Mouse (Mus musculus): Measurements from ENCODE around the gene Ndufa3. TPM values are rescaled to one million over a fixed set of nuclear protein-coding genes. Genes with fewer than 3 reads are reported as not detected.

Ndufa3 gene
- 587 and 742 TPM in 2 replicates for polyA plus RNA-seq (2015; fragmentation: Nextera tagmentation; extraction: Ambion mirVana)

DNA sequence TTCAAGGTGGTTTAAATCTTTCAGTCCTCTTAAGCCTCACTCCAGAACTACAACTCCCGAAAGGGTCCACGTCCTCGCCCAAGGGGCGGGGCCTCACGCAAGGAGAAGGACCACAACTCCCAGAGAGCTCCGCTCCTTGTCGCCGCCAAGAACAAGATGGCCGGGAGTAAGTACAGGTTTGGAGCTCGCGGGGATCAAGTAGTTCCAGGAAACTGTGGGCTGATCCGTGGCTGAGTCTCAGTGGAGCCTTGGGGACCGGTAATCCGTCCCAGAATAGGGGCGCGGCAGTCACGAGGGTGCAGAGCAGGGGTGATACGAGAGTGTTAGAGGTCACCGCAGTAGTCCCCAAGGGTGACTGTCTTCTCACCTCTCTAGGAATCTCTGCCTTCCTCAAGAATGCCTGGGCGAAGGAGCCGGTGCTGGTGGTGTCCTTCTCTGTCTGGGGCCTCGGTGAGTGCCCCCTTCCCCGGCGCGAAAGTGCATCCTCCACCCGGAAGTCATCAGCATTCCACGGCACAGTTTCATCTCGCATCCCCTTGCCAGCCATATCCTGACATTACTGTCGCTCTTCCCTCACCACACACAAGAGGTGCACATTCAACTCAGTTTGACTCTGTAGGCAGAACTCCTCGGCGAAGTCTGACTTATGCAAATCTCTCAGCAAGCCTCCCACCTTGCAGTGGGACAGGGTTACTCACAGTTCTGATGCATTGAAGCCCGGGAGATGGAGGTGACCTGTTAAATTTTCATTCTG is at the start of gene Ndufa3:
Ndufa3 (plus strand) TSS at position 132 of the 754 bp plus-strand sequence.

GRCm38 (mm10) chr7:3616057-3616388 is 1.1 kb upstream of the Ndufa3 start, which contains the start of gene Oscar:
Gene Oscar, minus strand, starts transcription at chr7:3616157.

DNA sequence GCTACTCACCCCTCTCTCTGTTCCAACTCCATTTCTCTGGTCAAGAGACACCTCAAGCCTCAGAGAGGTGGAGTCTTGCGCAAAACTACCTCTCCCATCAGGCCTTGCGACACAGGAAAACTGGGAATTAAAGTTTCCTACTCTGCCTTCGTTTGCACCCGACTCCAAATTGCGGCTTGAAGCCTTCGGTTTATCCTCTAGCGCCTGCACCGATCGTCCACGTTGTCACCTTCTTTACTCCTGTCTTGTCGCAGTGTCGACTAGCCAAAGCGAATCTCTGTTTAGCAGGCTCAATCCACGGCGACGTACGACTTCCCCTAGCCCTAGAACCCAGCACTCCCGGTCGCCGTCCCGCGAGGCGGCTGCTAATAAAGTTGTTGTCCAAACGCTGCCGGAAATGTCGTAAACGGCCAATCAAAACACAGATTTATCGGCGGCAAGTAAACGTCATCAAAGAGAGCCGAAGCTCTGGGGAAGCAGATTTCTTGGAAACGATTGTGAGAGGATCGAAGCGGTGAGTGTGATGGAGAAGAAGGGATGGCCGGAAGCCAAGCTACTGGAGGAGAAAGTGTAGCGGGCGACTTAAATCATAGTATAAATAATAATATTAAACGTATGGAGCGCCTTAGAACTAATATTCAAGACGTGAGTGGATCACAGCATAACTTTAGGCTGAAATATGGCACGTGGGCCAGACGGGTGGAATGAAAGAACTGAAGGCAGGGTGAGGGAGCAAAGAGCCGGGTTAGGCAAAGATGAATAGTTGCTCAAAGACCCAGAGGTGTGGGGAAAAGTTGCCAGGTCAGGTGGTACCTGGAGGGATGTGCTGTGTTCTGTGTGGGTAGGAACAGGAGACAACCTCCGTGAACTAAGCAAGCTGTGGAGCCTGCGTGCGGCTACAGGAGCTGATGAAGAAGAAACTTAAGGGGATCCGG is 12.6 kb downstream of the Ndufa3 start, which contains the start of the genes Tfpt and Prpf31:
Tfpt (minus strand) TSS at position 387 of the 935 bp plus-strand sequence.
Prpf31 (plus strand) TSS at position 443 of the 935 bp plus-strand sequence.

GRCm38 (mm10) chr7:3644672-3645487 is 27.7 kb downstream of the Ndufa3 start, which contains the start of gene Cnot3:
Gene Cnot3, plus strand, starts transcription at chr7:3645268.

DNA sequence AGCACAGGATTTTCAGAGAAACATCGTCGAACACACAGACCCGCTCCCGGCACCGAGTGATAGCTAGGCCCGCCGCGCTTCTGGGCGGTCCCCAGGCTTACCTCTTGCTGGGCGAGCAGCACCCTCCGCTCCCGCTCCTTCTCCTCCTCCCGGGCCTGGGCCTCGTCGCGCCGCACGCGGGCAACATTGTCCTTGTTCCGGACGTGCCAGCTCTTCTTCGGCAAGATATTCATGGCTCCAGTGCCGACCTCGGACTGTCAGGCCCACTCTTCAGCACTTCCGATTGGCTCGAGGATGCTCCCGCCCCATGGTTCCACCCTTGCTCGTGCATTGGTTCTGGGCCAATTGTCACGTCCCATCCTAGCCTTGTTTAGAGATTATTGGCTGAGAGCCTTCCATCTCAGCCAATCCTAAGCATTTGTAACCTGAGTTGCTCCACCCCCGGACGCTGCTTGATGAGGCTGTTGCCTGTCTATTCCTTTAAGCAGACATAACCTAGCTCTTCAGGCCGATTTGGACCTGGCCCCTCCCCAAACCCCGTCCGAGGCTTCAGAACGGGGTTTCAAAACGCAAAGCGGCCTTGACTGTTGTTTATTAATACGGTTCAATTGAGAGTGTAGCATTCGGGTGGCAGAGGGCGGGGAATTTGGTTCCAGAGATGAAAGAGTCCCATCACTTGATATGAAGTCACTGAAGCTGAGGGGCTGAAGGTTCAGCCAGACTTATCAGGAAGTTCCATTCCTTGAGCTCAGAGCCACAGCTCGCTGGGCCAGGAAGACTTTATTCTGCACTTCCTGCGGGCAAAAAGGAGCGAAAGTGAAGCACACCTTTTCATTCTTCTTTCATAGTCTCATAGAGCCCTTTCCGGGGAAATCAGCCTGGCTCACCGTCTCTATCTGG is 48.3 kb downstream of the Ndufa3 start, which contains the start of gene Leng1:
Leng1 (minus strand) TSS at position 626 of the 900 bp plus-strand sequence.

Small RNAs within 50 kb of the gene (microRNA-seq; reads per million reads assigned to microRNA genes)
- 0 reads per million in 2 experiments for gene Gm25100
- gene Mir3572 = 1.1 to 1.2 reads per million in 2 experiments

Other genes starting within 250 kb of the Ndufa3 start
- 0.27 TPM in 1 of 2 replicates, not detected in the other for gene Cacng8, start 226.7 kb upstream of the Ndufa3 start, polyA plus RNA-seq (2015; fragmentation: Nextera tagmentation; extraction: Ambion mirVana)
- 97.3 and 101 TPM in 2 replicates for gene Cacng6, start 193.2 kb upstream of the Ndufa3 start, polyA plus RNA-seq (2015; fragmentation: Nextera tagmentation; extraction: Ambion mirVana)
- 0.30 and 0.50 TPM in 2 replicates for gene Tarm1, start 114.7 kb upstream of the Ndufa3 start, polyA plus RNA-seq (2015; fragmentation: Nextera tagmentation; extraction: Ambion mirVana)
- gene Oscar, start 1.2 kb upstream of the Ndufa3 start, polyA plus RNA-seq (2015; fragmentation: Nextera tagmentation; extraction: Ambion mirVana) = 0.11 and 0.63 TPM in 2 replicates
- 17.1 and 22.7 TPM in 2 replicates for gene Tfpt, start 12.6 kb downstream of the Ndufa3 start, polyA plus RNA-seq (2015; fragmentation: Nextera tagmentation; extraction: Ambion mirVana)
- 32.9 and 39.9 TPM in 2 replicates for gene Prpf31, start 12.6 kb downstream of the Ndufa3 start, polyA plus RNA-seq (2015; fragmentation: Nextera tagmentation; extraction: Ambion mirVana)
- 19.8 and 23.6 TPM in 2 replicates for gene Cnot3, start 27.9 kb downstream of the Ndufa3 start, polyA plus RNA-seq (2015; fragmentation: Nextera tagmentation; extraction: Ambion mirVana)
- 21.7 and 23.7 TPM in 2 replicates for gene Leng1, start 48.5 kb downstream of the Ndufa3 start, polyA plus RNA-seq (2015; fragmentation: Nextera tagmentation; extraction: Ambion mirVana)
- 1.9 and 2.5 TPM in 2 replicates for gene Tmc4, start 60.2 kb downstream of the Ndufa3 start, polyA plus RNA-seq (2015; fragmentation: Nextera tagmentation; extraction: Ambion mirVana)
- gene Tsen34, start 75.5 kb downstream of the Ndufa3 start, polyA plus RNA-seq (2015; fragmentation: Nextera tagmentation; extraction: Ambion mirVana) = 117 and 137 TPM in 2 replicates
- gene Mboat7, start 76.2 kb downstream of the Ndufa3 start, polyA plus RNA-seq (2015; fragmentation: Nextera tagmentation; extraction: Ambion mirVana) = 18.1 and 19.9 TPM in 2 replicates
- 882 and 890 TPM in 2 replicates for gene Rps9, start 86.6 kb downstream of the Ndufa3 start, polyA plus RNA-seq (2015; fragmentation: Nextera tagmentation; extraction: Ambion mirVana)
- gene Pirb, start 103.0 kb downstream of the Ndufa3 start, polyA plus RNA-seq (2015; fragmentation: Nextera tagmentation; extraction: Ambion mirVana) = 2.0 and 3.0 TPM in 2 replicates
- 0.17 TPM in 1 of 2 replicates, not detected in the other for gene Gm15448, start 208.3 kb downstream of the Ndufa3 start, polyA plus RNA-seq (2015; fragmentation: Nextera tagmentation; extraction: Ambion mirVana)
- 0.28 and 0.62 TPM in 2 replicates for gene Pira2, start 227.7 kb downstream of the Ndufa3 start, polyA plus RNA-seq (2015; fragmentation: Nextera tagmentation; extraction: Ambion mirVana)

Data from skeletal muscle tissue, postnatal 0 days (tissue).